Mouse (Mus musculus) cortical plate, adult 2 months (tissue): ENCODE measurements at regions not wholly inside any gene's neighbourhood (a gene's known extent, or its start where the extent isn't known, plus 50 kb on each side); places are given as distances from the start of the nearest gene placed in this dataset.

Experiments used
- CTCF ChIP-seq: fragments of 200-500 bp; IDR thresholded peaks from 2 replicates; pipeline ENCODE4 v1.5.1; 2011; ENCODE audit warnings: mild to moderate bottlenecking, control low read depth, low read length; ENCODE audit not compliant: insufficient read depth; ENCODE audit errors: extremely low read depth
- POLR2A ChIP-seq: fragments of 200-500 bp; IDR thresholded peaks from 2 replicates; pipeline ENCODE4 v1.6.1; 2011; ENCODE audit warnings: mild to moderate bottlenecking, low read length, control low read depth; ENCODE audit not compliant: insufficient read depth; ENCODE audit errors: extremely low read depth

GRCm38 (mm10) chr13:63980012-63980691, 108.9 kb downstream of the Hsd17b3 start:
- TF ChIP-seq POLR2A, result no peak
- no peak for TF ChIP-seq CTCF
